Mouse (Mus musculus) layer of hippocampus, adult 18-20 months (tissue): ENCODE data around the gene Traf3ip2. TPM values are rescaled to one million over a fixed set of nuclear protein-coding genes. Genes with fewer than 3 reads are reported as not detected.

Experiments
- DNase-seq, 2 experiments: peaks; one replicate each; pipeline ENCODE4 v3.0.0; 2022; ENCODE audit warnings: low spot score in 2 of 2
- long read RNA-seq: library from polyadenylated mRNA; stranded (forward); transcript quantifications from one replicate; pipeline ENCODE4 v2.0.0, GENCODE M21; 2021
- total RNA-seq, 2 experiments: library from RNA; stranded (reverse); gene quantifications; 2 replicates each; pipeline ENCODE4 v1.2.3; 2021

Traf3ip2 gene
- total RNA-seq = 1 to 10 TPM; 1.5 to 2.1 TPM
- long read RNA-seq, partial matches to known transcripts = 0 of 4 reads
- long read RNA-seq, other reads (novel, unspliced or antisense) = 4 of 4 reads

GRCm38 (mm10) chr10:39612633-39612988 is at the start of gene Traf3ip2:
Gene Traf3ip2 (plus strand): TSS chr10:39612934.
- no peak for DNase-seq

- no peak for DNase-seq
These were observed 49.0 kb upstream of the Traf3ip2 start for GRCm38 (mm10) chr10:39563552-39564223.

GRCm38 (mm10) chr10:39566901-39567300 is 45.8 kb upstream of the Traf3ip2 start:
- DNase-seq = no peak

GRCm38 (mm10) chr10:39568991-39569390 is 43.7 kb upstream of the Traf3ip2 start:
- no peak for DNase-seq

GRCm38 (mm10) chr10:39571011-39571410 is 41.7 kb upstream of the Traf3ip2 start:
- DNase-seq = peak in 1 of 2 experiments; percentile 30

- peak in 1 of 2 experiments; percentile 35 for DNase-seq
These were observed 40.6 kb upstream of the Traf3ip2 start for GRCm38 (mm10) chr10:39572050-39572671.

GRCm38 (mm10) chr10:39572672-39573051 is 40.1 kb upstream of the Traf3ip2 start:
- DNase-seq = peak; percentile 75 to 87

GRCm38 (mm10) chr10:39576466-39576865 is 36.3 kb upstream of the Traf3ip2 start:
- DNase-seq = no peak

GRCm38 (mm10) chr10:39580477-39580876 is 32.3 kb upstream of the Traf3ip2 start:
- no peak for DNase-seq

- no peak for DNase-seq
These were observed 30.3 kb upstream of the Traf3ip2 start for GRCm38 (mm10) chr10:39582385-39582784.

GRCm38 (mm10) chr10:39583718-39584117 is 29.0 kb upstream of the Traf3ip2 start:
- DNase-seq = peak in 1 of 2 experiments; percentile 55

GRCm38 (mm10) chr10:39587290-39587925 is 25.3 kb upstream of the Traf3ip2 start:
- peak; percentile 25 to 37 for DNase-seq

- DNase-seq = no peak
These were observed 24.6 kb upstream of the Traf3ip2 start for GRCm38 (mm10) chr10:39587973-39588746.

- DNase-seq = no peak
These were observed 22.8 kb upstream of the Traf3ip2 start for GRCm38 (mm10) chr10:39589765-39590546.

GRCm38 (mm10) chr10:39590629-39591028 is 22.1 kb upstream of the Traf3ip2 start:
- DNase-seq = no peak

- DNase-seq = no peak
These were observed 20.2 kb upstream of the Traf3ip2 start for GRCm38 (mm10) chr10:39592501-39592900.

- no peak for DNase-seq
These were observed 18.0 kb upstream of the Traf3ip2 start for GRCm38 (mm10) chr10:39594716-39595115.

GRCm38 (mm10) chr10:39595862-39596261 is 16.9 kb upstream of the Traf3ip2 start:
- DNase-seq = no peak

GRCm38 (mm10) chr10:39597116-39597791 is 15.5 kb upstream of the Traf3ip2 start:
- DNase-seq = no peak

- no peak for DNase-seq
These were observed 14.9 kb upstream of the Traf3ip2 start for GRCm38 (mm10) chr10:39597792-39598183.
